Mouse (Mus musculus) heart, postnatal 0 days (tissue): ENCODE results near the gene Syt9. TPM values are rescaled to one million over a fixed set of nuclear protein-coding genes. Genes with fewer than 3 reads are reported as not detected.
A peak's percentile ranks its signal among the peaks of the same experiment; 100 is the strongest.

Experiments used
- ATAC-seq: fragments of 200-750 bp; cut with Nextera tagmentation; 2 replicates; pipeline ENCODE4 v1.8.0; 2017; ENCODE audit warnings: low read depth, moderate number of reproducible peaks, moderate library complexity; ENCODE audit not compliant: insufficient read depth
- DNase-seq: peaks from one replicate; pipeline ENCODE4 v3.0.0-alpha.2; 2016; ENCODE audit warnings: low spot score
- H3K27ac ChIP-seq: fragments of 300-500 bp; sonication (generic); 2 replicates; pipeline ENCODE4 v1.5.1; 2014; ENCODE audit warnings: low read depth, mild to moderate bottlenecking
- H3K27me3 ChIP-seq: fragments of 300-500 bp; sonication (generic); 2 replicates; pipeline ENCODE4 v1.6.1; 2014; ENCODE audit warnings: low read length, mixed read lengths; ENCODE audit not compliant: control insufficient read depth, insufficient read depth
- H3K36me3 ChIP-seq: fragments of 300-500 bp; sonication (generic); replicated peaks from 2 replicates; pipeline ENCODE4 v1.6.1; 2014; ENCODE audit warnings: low read length, mixed read lengths; ENCODE audit not compliant: control insufficient read depth, insufficient read depth
- H3K4me1 ChIP-seq: fragments of 300-500 bp; sonication (generic); 2 replicates; pipeline ENCODE4 v1.6.1; 2014; ENCODE audit warnings: antibody characterized with exemption; ENCODE audit not compliant: control insufficient read depth, insufficient read depth
- H3K4me2 ChIP-seq: fragments of 300-500 bp; sonication (generic); 2 replicates; pipeline ENCODE4 v1.6.1; 2014; ENCODE audit warnings: low read depth, mild to moderate bottlenecking, low read length, moderate library complexity
- H3K4me3 ChIP-seq: fragments of 300-500 bp; sonication (generic); 2 replicates; pipeline ENCODE4 v1.5.1; 2014; ENCODE audit warnings: low read depth, low read length
- H3K9ac ChIP-seq: fragments of 300-500 bp; sonication (generic); replicated peaks from 2 replicates; pipeline ENCODE4 v1.6.1; 2014; ENCODE audit warnings: low read depth, low read length, mixed read lengths
- H3K9me3 ChIP-seq: fragments of 300-500 bp; sonication (generic); replicated peaks from 2 replicates; pipeline ENCODE4 v1.6.1; 2016; ENCODE audit warnings: low read length; ENCODE audit not compliant: control insufficient read depth
- CTCF ChIP-seq: IDR thresholded peaks from 2 replicates; pipeline ENCODE4 v1.5.1; 2016; ENCODE audit warnings: antibody characterized with exemption, control low read depth, low read depth
- EP300 ChIP-seq: IDR thresholded peaks from 2 replicates; pipeline ENCODE4 v1.6.1; 2016; ENCODE audit warnings: antibody characterized with exemption, low read depth
- WGBS: fragments of 180-500 bp; shearing (Covaris S2); extraction: QIAGEN DNeasy Blood & Tissue Kit; methylation state at CpG from one replicate; pipeline ENCODE4 v1.1.7; 2014; 5-methylcytosine and 5-hydroxymethylcytosine counted together
- polyA plus RNA-seq: library from polyadenylated mRNA; unstranded; fragments of >200 nt; fragmentation: Nextera tagmentation; extraction: Ambion mirVana; gene quantifications from 2 replicates; pipeline ENCODE4 v1.2.1, GENCODE M21; 2015
- total RNA-seq: library from RNA; depleted of rRNA; stranded (reverse); fragments of >200 nt; gene quantifications from 2 replicates; pipeline ENCODE4 v1.2.3, GENCODE M21; 2014; ENCODE audit warnings: low replicate concordance; rRNA removed

The Syt9 gene
- total and polyA plus RNA-seq, 2 experiments from 2014 or later: 0.07 TPM; not detected in 1

DNA sequence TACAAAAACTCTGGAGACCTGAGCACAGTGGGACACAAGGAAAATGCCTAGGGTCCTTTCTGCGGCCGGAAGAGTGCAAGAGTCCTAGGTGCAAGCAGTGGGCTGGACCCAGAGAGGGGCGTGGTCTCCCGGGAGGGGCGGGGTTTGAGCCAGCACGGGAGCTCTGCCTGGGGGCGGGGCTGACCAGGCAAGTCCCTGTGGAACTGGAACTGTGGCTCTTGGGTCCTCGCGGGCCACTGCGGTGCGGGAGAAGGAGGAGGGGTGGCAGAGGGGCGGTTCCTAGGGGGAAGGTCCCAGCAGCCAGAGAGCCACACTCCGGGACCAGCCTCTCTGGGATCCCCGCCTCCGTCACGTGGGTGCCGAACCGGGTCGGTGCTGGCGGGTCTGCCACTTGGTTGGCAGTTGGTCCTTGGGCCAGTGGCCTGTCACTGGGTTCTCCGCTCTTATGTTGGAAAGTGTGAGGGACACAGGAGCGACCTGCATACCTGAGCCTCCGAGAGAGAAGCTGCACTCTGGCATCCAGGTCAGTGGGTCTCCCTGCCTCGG is 224.4 kb downstream of the Syt9 start, which contains the start of gene Ppfibp2:
Gene Ppfibp2, plus strand, starts transcription at position 351 of the 546 bp plus-strand sequence.
- Histone ChIP-seq H3K4me1 (peaks cover 14% of the 10 kb centered on the region; the same call in 1 of the 2 replicates), H3K4me2 (peak within 1 kb of the TSS; percentile 90), H3K4me3 (peak within 1 kb of the TSS; percentile 56), H3K27me3 (no peaks in the 10 kb centered on the region), H3K9me3 (no peaks in the 10 kb centered on the region), H3K9ac (peak within 1 kb of the TSS; percentile 39; the same call in 1 of the 2 replicates), H3K27ac (peak within 1 kb of the TSS; percentile 43; the same call in 1 of the 2 replicates), H3K36me3 (no peaks in the 10 kb centered on the region)
- TF ChIP-seq CTCF: no peak
- TF ChIP-seq EP300: no peak
- ATAC-seq: peak; percentile 92
- under 1% methylated on average over 22 of the region's 24 CpGs for WGBS
- peak; percentile 75 for DNase-seq

DNA sequence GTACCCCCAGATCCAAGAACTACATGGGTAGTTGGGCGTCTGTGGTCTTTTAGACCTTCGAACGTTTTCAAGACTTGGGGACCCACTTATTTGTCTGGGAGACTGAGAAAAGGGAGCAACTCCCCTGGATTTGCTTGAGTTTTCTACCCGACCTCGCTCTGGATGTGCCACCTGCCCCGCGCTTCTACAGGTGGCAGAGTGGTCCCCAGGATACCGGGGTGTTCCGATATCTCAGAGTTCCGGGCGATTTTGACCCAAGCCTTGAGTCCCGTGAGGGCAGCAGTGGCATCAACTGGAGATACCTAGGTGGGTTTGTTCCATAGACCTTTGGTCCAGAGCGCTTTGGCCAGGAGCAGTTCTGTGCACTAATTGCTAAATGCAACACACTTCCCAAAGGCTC is 224.9 kb downstream of the Syt9 start:
- Histone ChIP-seq H3K4me2 (peak overlapping the region; percentile 90), H3K9ac (0 out of 2 replicates have a peak overlapping the region, but pooled peaks have one; percentile 39), H3K27ac (no peak overlapping the region), H3K4me3 (peak overlapping the region; percentile 56), H3K36me3 (no peaks in the 10 kb centered on the region), H3K27me3 (no peaks in the 10 kb centered on the region), H3K4me1 (peaks cover 14% of the 10 kb centered on the region; the same call in 1 of the 2 replicates), H3K9me3 (no peaks in the 10 kb centered on the region)
- DNase-seq: no peak
- TF ChIP-seq CTCF (no peak), EP300 (no peak)
- 16% methylated on average over 13 of the region's 13 CpGs for WGBS
- no peak for ATAC-seq

DNA sequence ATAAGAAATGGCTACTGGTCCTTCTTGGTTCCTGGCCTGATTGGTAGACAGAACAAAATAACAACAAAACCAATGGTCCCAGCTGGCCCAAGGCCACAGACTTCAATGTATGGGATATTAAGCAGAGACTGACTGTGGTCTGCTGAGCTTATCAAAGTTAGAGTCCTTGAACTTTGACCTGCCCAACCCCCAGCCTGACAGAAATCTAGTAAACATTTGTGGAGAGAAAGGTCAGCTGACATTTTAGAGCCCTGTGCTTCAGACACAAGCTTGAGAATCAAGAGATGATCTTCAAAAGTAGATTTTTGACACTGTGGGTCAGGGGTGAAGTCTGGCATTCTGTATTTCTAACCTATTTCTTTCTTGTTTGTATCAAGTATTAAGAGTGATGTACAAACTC is 226.2 kb downstream of the Syt9 start:
- Histone ChIP-seq H3K9me3 (no peaks in the 10 kb centered on the region), H3K27me3 (no peaks in the 10 kb centered on the region), H3K4me3 (no peak overlapping the region), H3K27ac (no peak overlapping the region), H3K4me2 (no peak overlapping the region), H3K4me1 (peaks cover 14% of the 10 kb centered on the region; the same call in 1 of the 2 replicates), H3K9ac (no peak overlapping the region), H3K36me3 (no peaks in the 10 kb centered on the region)
- DNase-seq: no peak
- TF ChIP-seq EP300: no peak
- TF ChIP-seq CTCF: no peak
- no peak for ATAC-seq

DNA sequence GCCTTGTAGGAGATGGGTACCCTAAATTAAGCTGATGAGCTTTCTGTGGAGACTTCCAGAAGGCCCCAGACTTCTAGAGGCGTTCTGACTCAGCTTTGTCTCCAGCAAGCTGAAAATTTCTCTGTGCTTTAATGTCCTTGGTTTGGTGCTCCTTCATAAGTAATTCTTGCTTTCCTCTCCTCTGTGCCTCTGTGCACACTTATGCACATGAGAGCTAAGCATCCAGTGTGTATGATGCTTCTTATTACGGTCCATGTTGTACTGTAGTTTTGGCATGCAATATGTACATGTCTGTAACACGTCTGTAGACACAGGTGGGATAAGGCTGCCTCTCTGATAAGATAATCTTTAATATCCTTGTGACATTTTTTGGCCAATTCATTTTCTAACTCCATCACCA is 227.4 kb downstream of the Syt9 start:
- Histone ChIP-seq H3K27ac (no peak overlapping the region), H3K9ac (no peak overlapping the region), H3K4me2 (no peak overlapping the region), H3K36me3 (no peaks in the 10 kb centered on the region), H3K27me3 (no peaks in the 10 kb centered on the region), H3K4me1 (peaks cover 13% of the 10 kb centered on the region; the same call in 1 of the 2 replicates), H3K4me3 (no peak overlapping the region), H3K9me3 (no peaks in the 10 kb centered on the region)
- DNase-seq: no peak
- 53% methylated on average over 3 of the region's 3 CpGs for WGBS
- ATAC-seq: no peak
- TF ChIP-seq EP300 (no peak), CTCF (no peak)

Other genes starting within 250 kb of the Syt9 start
- not detected in 2 replicates for gene Olfr715, start 239.6 kb upstream of the Syt9 start, total RNA-seq
- not detected in 2 replicates for gene Olfr715, start 239.6 kb upstream of the Syt9 start, polyA plus RNA-seq
- gene Olfr716, start 232.4 kb upstream of the Syt9 start, total RNA-seq: not detected in 2 replicates
- not detected in 2 replicates for gene Olfr716, start 232.4 kb upstream of the Syt9 start, polyA plus RNA-seq
- gene Nlrp14, start 203.7 kb upstream of the Syt9 start, total RNA-seq: not detected in 2 replicates
- not detected in 2 replicates for gene Nlrp14, start 203.7 kb upstream of the Syt9 start, polyA plus RNA-seq
- gene Rbmxl2, start 161.3 kb upstream of the Syt9 start, total RNA-seq: not detected in 2 replicates
- not detected in 2 replicates for gene Rbmxl2, start 161.3 kb upstream of the Syt9 start, polyA plus RNA-seq
- gene Olfml1, start 196.7 kb downstream of the Syt9 start, total RNA-seq: 2.9 and 9.0 TPM in 2 replicates
- gene Olfml1, start 196.7 kb downstream of the Syt9 start, polyA plus RNA-seq: 4.7 and 5.1 TPM in 2 replicates
- 8.4 and 17.5 TPM in 2 replicates for gene Ppfibp2, start 224.5 kb downstream of the Syt9 start, total RNA-seq
- gene Ppfibp2, start 224.5 kb downstream of the Syt9 start, polyA plus RNA-seq: 6.6 and 6.8 TPM in 2 replicates